Mouse (Mus musculus) urinary bladder, postnatal 4 days (tissue): ENCODE measurements around the gene Akr1b8.
"Not testable (repeated sequence)": the region's sequence is repeated elsewhere in the genome, so short reads cannot be mapped to it uniquely, and the experiment has no call there.

Experiments
- DNase-seq, 2 experiments: peaks; one replicate each; pipeline ENCODE4 v3.0.0; 2021 to 2022; ENCODE audit warnings: low spot score in 2 of 2

Akr1b8 gene

GRCm38 (mm10) chr6:34346096-34346898, 7.6 kb upstream of the Akr1b8 start:
- peak; percentile 61 to 76 for DNase-seq

- no peak for DNase-seq
Observed at GRCm38 (mm10) chr6:34350037-34350699, 3.8 kb upstream of the Akr1b8 start.

GRCm38 (mm10) chr6:34351481-34351880, 2.4 kb upstream of the Akr1b8 start:
- DNase-seq, result not testable (repeated sequence)

GRCm38 (mm10) chr6:34352401-34352800, 1.5 kb upstream of the Akr1b8 start:
- DNase-seq, result no peak

- no peak for DNase-seq
Observed at GRCm38 (mm10) chr6:34354354-34355348, 732 bp downstream of the Akr1b8 start.

- DNase-seq, result no peak
Observed at GRCm38 (mm10) chr6:34355349-34355747, 1.4 kb downstream of the Akr1b8 start.

- no peak for DNase-seq
Observed at GRCm38 (mm10) chr6:34355841-34356240, 1.9 kb downstream of the Akr1b8 start.

- DNase-seq, result no peak
Observed at GRCm38 (mm10) chr6:34364217-34365136, 10.6 kb downstream of the Akr1b8 start.

GRCm38 (mm10) chr6:34367998-34368397, 14.1 kb downstream of the Akr1b8 start:
- DNase-seq, result no peak

- no peak for DNase-seq
Observed at GRCm38 (mm10) chr6:34370081-34370480, 16.2 kb downstream of the Akr1b8 start.

- DNase-seq, result peak; percentile 57 to 81
Observed at GRCm38 (mm10) chr6:34371700-34372351, 17.9 kb downstream of the Akr1b8 start.

GRCm38 (mm10) chr6:34373841-34374240, 19.9 kb downstream of the Akr1b8 start:
- no peak for DNase-seq

- not testable (repeated sequence) for DNase-seq
Observed at GRCm38 (mm10) chr6:34375888-34376287, 22.0 kb downstream of the Akr1b8 start.

- DNase-seq, result no peak
Observed at GRCm38 (mm10) chr6:34383401-34383800, 29.5 kb downstream of the Akr1b8 start.

GRCm38 (mm10) chr6:34384110-34384661, 30.3 kb downstream of the Akr1b8 start, which contains the start of gene Akr1b10:
Gene Akr1b10, plus strand, starts transcription at chr6:34384218.
- peak; percentile 73 to 82 for DNase-seq

- peak in 1 of 2 experiments; percentile 54 for DNase-seq
Observed at GRCm38 (mm10) chr6:34384701-34385370, 30.9 kb downstream of the Akr1b8 start.

- DNase-seq, result no peak
Observed at GRCm38 (mm10) chr6:34388420-34389156, 34.7 kb downstream of the Akr1b8 start.

GRCm38 (mm10) chr6:34395897-34396296, 42.0 kb downstream of the Akr1b8 start:
- DNase-seq, result no peak

GRCm38 (mm10) chr6:34398431-34398830, 44.5 kb downstream of the Akr1b8 start:
- DNase-seq, result no peak
